Mouse (Mus musculus) hindbrain, embryonic 16.5 days (tissue): ENCODE measurements around the gene Rapgef4. TPM values are rescaled to one million over a fixed set of nuclear protein-coding genes. Genes with fewer than 3 reads are reported as not detected.

Source experiments
- ATAC-seq: fragments of 200-750 bp; cut with Nextera tagmentation; 2 replicates; pipeline ENCODE4 v1.8.0; 2017; ENCODE audit warnings: moderate TSS enrichment, moderate library complexity
- H3K27ac ChIP-seq: fragments of 300-500 bp; sonication (generic); 2 replicates; pipeline ENCODE4 v1.5.1; 2014; ENCODE audit warnings: low read depth, mild to moderate bottlenecking, control low read depth, low read length, moderate library complexity
- H3K27me3 ChIP-seq: fragments of 300-500 bp; sonication (generic); replicated peaks from 2 replicates; pipeline ENCODE4 v1.6.1; 2014; ENCODE audit warnings: low read length; ENCODE audit not compliant: control insufficient read depth, insufficient read depth
- H3K36me3 ChIP-seq: fragments of 300-500 bp; sonication (generic); 2 replicates; pipeline ENCODE4 v1.6.1; 2014; ENCODE audit warnings: mild to moderate bottlenecking, low read length, moderate library complexity, mixed read lengths; ENCODE audit not compliant: control insufficient read depth, insufficient read depth
- H3K4me1 ChIP-seq: fragments of 300-500 bp; sonication (generic); 2 replicates; pipeline ENCODE4 v1.6.1; 2014; ENCODE audit warnings: low read depth, low read length; ENCODE audit not compliant: control insufficient read depth, insufficient read depth
- H3K4me2 ChIP-seq: fragments of 300-500 bp; sonication (generic); 2 replicates; pipeline ENCODE4 v1.6.1; 2014; ENCODE audit warnings: mild to moderate bottlenecking, low read length, control low read depth, moderate library complexity
- H3K4me3 ChIP-seq: fragments of 300-500 bp; sonication (generic); 2 replicates; pipeline ENCODE4 v1.5.1; 2014; ENCODE audit warnings: mild to moderate bottlenecking, low read length, control low read depth, moderate library complexity
- H3K9ac ChIP-seq: fragments of 300-500 bp; sonication (generic); 2 replicates; pipeline ENCODE4 v1.6.1; 2014; ENCODE audit warnings: low read depth, mild to moderate bottlenecking, control low read depth, low read length, moderate library complexity
- H3K9me3 ChIP-seq: fragments of 300-500 bp; sonication (generic); 2 replicates; pipeline ENCODE4 v1.6.1; 2014; ENCODE audit warnings: mild to moderate bottlenecking, low read length, moderate library complexity; ENCODE audit not compliant: control insufficient read depth
- WGBS: fragments of 180-500 bp; shearing (Covaris S2); extraction: QIAGEN DNeasy Blood & Tissue Kit; methylation state at CpG from one replicate; pipeline ENCODE4 v1.1.7; 2014; 5-methylcytosine and 5-hydroxymethylcytosine counted together
- polyA plus RNA-seq: library from polyadenylated mRNA; unstranded; fragments of >200 nt; fragmentation: Nextera tagmentation; extraction: Ambion mirVana; gene quantifications from 2 replicates; pipeline ENCODE4 v1.2.1, GENCODE M21; 2015

Rapgef4 gene
- polyA plus RNA-seq, 1 experiment from 2014 or later = 41.3 TPM

GRCm38 (mm10) chr2:72147246-72147645, 166.2 kb downstream of the Rapgef4 start:
- Histone ChIP-seq H3K27ac (no peak overlapping the region), H3K9ac (no peak overlapping the region), H3K9me3 (no peaks in the 10 kb centered on the region), H3K4me2 (no peak overlapping the region), H3K36me3 (no peaks in the 10 kb centered on the region), H3K4me3 (no peak overlapping the region), H3K4me1 (no peaks in the 10 kb centered on the region), H3K27me3 (no peaks in the 10 kb centered on the region)
- WGBS = 82% methylated on average over 7 of the region's 7 CpGs
- ATAC-seq = no peak

- ATAC-seq = no peak
Observed at GRCm38 (mm10) chr2:72147695-72148094, 166.7 kb downstream of the Rapgef4 start.

GRCm38 (mm10) chr2:72148647-72149046, 167.6 kb downstream of the Rapgef4 start:
- no peaks in the 10 kb centered on the region for H3K36me3 ChIP-seq
- H3K4me2 ChIP-seq = no peak overlapping the region
- 72% methylated on average over 4 of the region's 4 CpGs for WGBS
- H3K9me3 ChIP-seq = no peaks in the 10 kb centered on the region
- ATAC-seq = no peak
- no peaks in the 10 kb centered on the region for H3K4me1 ChIP-seq
- no peak overlapping the region for H3K4me3 ChIP-seq
- H3K27me3 ChIP-seq = no peaks in the 10 kb centered on the region
- no peak overlapping the region for H3K9ac ChIP-seq
- no peak overlapping the region for H3K27ac ChIP-seq

More at GRCm38 (mm10) chr2:72147695-72148094, 166.7 kb downstream of the Rapgef4 start:
- Histone ChIP-seq H3K27me3 (no peaks in the 10 kb centered on the region), H3K4me1 (no peaks in the 10 kb centered on the region), H3K36me3 (no peaks in the 10 kb centered on the region), H3K4me3 (no peak overlapping the region), H3K9ac (no peak overlapping the region), H3K27ac (no peak overlapping the region), H3K4me2 (no peak overlapping the region), H3K9me3 (no peaks in the 10 kb centered on the region)
- WGBS = 36% methylated on average over 6 of the region's 6 CpGs

GRCm38 (mm10) chr2:72149059-72149458, 168.0 kb downstream of the Rapgef4 start:
- Histone ChIP-seq H3K4me1 (no peaks in the 10 kb centered on the region), H3K36me3 (no peaks in the 10 kb centered on the region), H3K9ac (no peak overlapping the region), H3K4me3 (no peak overlapping the region), H3K9me3 (no peaks in the 10 kb centered on the region), H3K27ac (no peak overlapping the region), H3K4me2 (no peak overlapping the region), H3K27me3 (no peaks in the 10 kb centered on the region)
- 22% methylated on average over 4 of the region's 4 CpGs for WGBS
- no peak for ATAC-seq

- no peak overlapping the region for H3K4me2 ChIP-seq
- H3K27ac ChIP-seq = no peak overlapping the region
- H3K9ac ChIP-seq = no peak overlapping the region
- H3K36me3 ChIP-seq = no peaks in the 10 kb centered on the region
- H3K4me1 ChIP-seq = no peaks in the 10 kb centered on the region
- no peak overlapping the region for H3K4me3 ChIP-seq
- no peak for ATAC-seq
- no peaks in the 10 kb centered on the region for H3K9me3 ChIP-seq
- H3K27me3 ChIP-seq = no peaks in the 10 kb centered on the region
- 84% methylated on average over 9 of the region's 9 CpGs for WGBS
Observed at GRCm38 (mm10) chr2:72151792-72152554, 170.9 kb downstream of the Rapgef4 start.

- WGBS = 89% methylated on average over 2 of the region's 2 CpGs
- Histone ChIP-seq H3K9ac (no peak overlapping the region), H3K4me2 (no peak overlapping the region), H3K36me3 (no peaks in the 10 kb centered on the region), H3K27me3 (no peaks in the 10 kb centered on the region), H3K4me3 (no peak overlapping the region), H3K27ac (no peak overlapping the region), H3K9me3 (no peaks in the 10 kb centered on the region), H3K4me1 (no peaks in the 10 kb centered on the region)
- no peak for ATAC-seq
Observed at GRCm38 (mm10) chr2:72152746-72153145, 171.7 kb downstream of the Rapgef4 start.

GRCm38 (mm10) chr2:72153851-72154250, 172.8 kb downstream of the Rapgef4 start:
- no peak for ATAC-seq

GRCm38 (mm10) chr2:72155102-72155773, 174.2 kb downstream of the Rapgef4 start:
- no peaks in the 10 kb centered on the region for H3K27me3 ChIP-seq
- H3K4me2 ChIP-seq = no peak overlapping the region
- H3K4me3 ChIP-seq = no peak overlapping the region
- WGBS = 72% methylated on average over 8 of the region's 8 CpGs
- no peak overlapping the region for H3K9ac ChIP-seq
- no peaks in the 10 kb centered on the region for H3K9me3 ChIP-seq
- H3K4me1 ChIP-seq = no peaks in the 10 kb centered on the region
- no peaks in the 10 kb centered on the region for H3K36me3 ChIP-seq
- no peak overlapping the region for H3K27ac ChIP-seq
- no peak for ATAC-seq

More at GRCm38 (mm10) chr2:72153851-72154250, 172.8 kb downstream of the Rapgef4 start:
- no peaks in the 10 kb centered on the region for H3K36me3 ChIP-seq
- H3K27ac ChIP-seq = no peak overlapping the region
- no peaks in the 10 kb centered on the region for H3K4me1 ChIP-seq
- H3K9me3 ChIP-seq = no peaks in the 10 kb centered on the region
- WGBS = 65% methylated on average over 1 of the region's 1 CpGs
- no peak overlapping the region for H3K4me2 ChIP-seq
- no peak overlapping the region for H3K4me3 ChIP-seq
- H3K9ac ChIP-seq = no peak overlapping the region
- H3K27me3 ChIP-seq = no peaks in the 10 kb centered on the region

GRCm38 (mm10) chr2:72156484-72156883, 175.4 kb downstream of the Rapgef4 start:
- ATAC-seq = no peak
- Histone ChIP-seq H3K9me3 (no peaks in the 10 kb centered on the region), H3K27me3 (no peaks in the 10 kb centered on the region), H3K4me1 (no peaks in the 10 kb centered on the region), H3K4me3 (no peak overlapping the region), H3K4me2 (no peak overlapping the region), H3K36me3 (no peaks in the 10 kb centered on the region), H3K9ac (no peak overlapping the region), H3K27ac (no peak overlapping the region)
- WGBS = 77% methylated on average over 5 of the region's 5 CpGs
